8 mouse cellular contexts compared by ENCODE assay signal in genomic region chr4:152158585-152159284, GRCm38 (mm10). TPM values are rescaled to one million over a fixed set of nuclear protein-coding genes. Genes with fewer than 3 reads are reported as not detected.
A peak's percentile ranks its signal among the peaks of the same experiment; 100 is the strongest.
DNase-seq lines count a peak whose midpoint lies in the region; ATAC-seq lines count a peak whose summit lies in the region.

TSS of gene Hes2 (plus strand) at chr4:152158867.

- H3K4me3 ChIP-seq in forebrain, embryonic 13.5 days: peak within 1 kb of the TSS; percentile 12; the same call in 1 of the 2 replicates
- peak within 1 kb of the TSS; percentile 24; the same call in 1 of the 2 replicates for H3K4me3 ChIP-seq in limb, embryonic 10.5 days

- no peak within 1 kb of the TSS for H3K27ac ChIP-seq in forebrain, embryonic 13.5 days
- no peak within 1 kb of the TSS for H3K27ac ChIP-seq in limb, embryonic 10.5 days

- H3K27me3 ChIP-seq in forebrain, embryonic 13.5 days: peaks cover 83% of the 10 kb centered on the region
- peaks cover 94% of the 10 kb centered on the region for H3K27me3 ChIP-seq in limb, embryonic 10.5 days (ENCODE audit: low read depth, poor library complexity, severe bottlenecking)

- peak; percentile 49 to 58 for DNase-seq in lung, adult 18-20 months
- no peak for DNase-seq in lung, postnatal 14 days
- DNase-seq in limb, embryonic 10.5 days (ENCODE audit: low spot score): peak; percentile 50
- DNase-seq in neural tube, embryonic 10.5 days (ENCODE audit: extremely low spot score, low spot score): peak; percentile 53
- DNase-seq in cerebellum, postnatal 4 days (ENCODE audit: low spot score in 2 of 2): no peak
- no peak for DNase-seq in natural killer cell, adult 2 months (ENCODE audit: low spot score in 2 of 2)
- DNase-seq in spleen, postnatal 4 days (ENCODE audit: low spot score in 2 of 2): no peak

- H3K9me3 ChIP-seq in forebrain, embryonic 13.5 days (replicated peaks): no peaks in the 10 kb centered on the region
- no peaks in the 10 kb centered on the region for H3K9me3 ChIP-seq in limb, embryonic 10.5 days (replicated peaks)

- 2% methylated on average over 35 of the region's 35 CpGs for WGBS in forebrain, embryonic 13.5 days
- WGBS in limb, embryonic 10.5 days: 4% methylated on average over 35 of the region's 35 CpGs

- peaks cover 17% of the 10 kb centered on the region for H3K4me1 ChIP-seq in forebrain, embryonic 13.5 days
- H3K4me1 ChIP-seq in limb, embryonic 10.5 days: peaks cover 23% of the 10 kb centered on the region

- H3K36me3 ChIP-seq in forebrain, embryonic 13.5 days (ENCODE audit: poor library complexity, severe bottlenecking): no peaks in the 10 kb centered on the region
- no peaks in the 10 kb centered on the region for H3K36me3 ChIP-seq in limb, embryonic 10.5 days

- H3K4me2 ChIP-seq in forebrain, embryonic 13.5 days: peak within 1 kb of the TSS; percentile 27

- H3K9ac ChIP-seq in forebrain, embryonic 13.5 days: no peak within 1 kb of the TSS

- ATAC-seq in forebrain, embryonic 13.5 days: no peak

RNA-seq across cellular contexts. Expression of gene Hes2, which starts in this region (rescaled TPM):
- polyA plus RNA-seq in forebrain, embryonic 13.5 days (2015; fragmentation: Nextera tagmentation; extraction: Ambion mirVana): not detected in 2 replicates
- not detected in 2 replicates for polyA plus RNA-seq in limb, embryonic 10.5 days (2016; fragmentation: Nextera tagmentation; extraction: Ambion mirVana)

Comparison
In these comparisons a context has a peak if more than half of its experiments do, and no peak if none do; other contexts are left out.
1. DNase-seq: peak in lung, adult 18-20 months (2 of 2) and neural tube, embryonic 10.5 days (single experiment); none in lung, postnatal 14 days (single experiment), cerebellum, postnatal 4 days (0 of 2), natural killer cell, adult 2 months (0 of 2) and spleen, postnatal 4 days (0 of 2).
2. Peak in DNase-seq and H3K4me3 ChIP-seq in limb, embryonic 10.5 days; RNA of the gene not detected or under 1 TPM.